Comparison of ENCODE assay signal across 30 mouse cellular contexts in the genomic region with DNA sequence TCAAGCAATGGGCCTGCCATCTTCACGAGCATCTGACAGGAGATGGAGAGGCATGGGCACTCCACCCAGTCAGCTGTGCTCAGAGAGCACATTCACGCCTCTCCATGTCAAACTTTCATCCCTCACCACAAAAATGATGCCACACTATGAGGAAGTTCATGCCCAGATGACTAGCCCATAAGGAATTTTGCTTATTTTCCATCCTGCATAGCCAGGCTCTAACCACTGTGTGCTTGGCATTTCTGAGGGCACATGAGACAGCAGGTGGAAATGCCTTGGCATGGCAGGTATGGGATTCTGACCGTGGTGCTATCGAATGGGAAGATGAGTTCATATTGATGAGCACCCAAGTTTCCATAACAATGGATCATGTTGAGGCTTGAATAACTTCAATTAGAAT. TPM values are rescaled to one million over a fixed set of nuclear protein-coding genes. Genes with fewer than 3 reads are reported as not detected.
"Had no signal": no experiment of that assay in that cellular context is flagged by ENCODE, and none has a peak within 500 bp of the region (broad histone marks: within the 10 kb centered on the region; RNA-seq: fewer than 3 reads in every experiment).

No protein-coding gene starts in this region.

- H3K36me3 ChIP-seq: heart, embryonic 13.5 days; heart, embryonic 15.5 days; hindbrain, embryonic 13.5 days; hindbrain, embryonic 15.5 days; intestine, embryonic 15.5 days; limb, embryonic 13.5 days; limb, embryonic 15.5 days; liver, embryonic 13.5 days; liver, embryonic 15.5 days had no signal

- H3K9ac ChIP-seq: heart, embryonic 13.5 days; heart, embryonic 15.5 days; hindbrain, embryonic 13.5 days; hindbrain, embryonic 15.5 days; intestine, embryonic 15.5 days; limb, embryonic 13.5 days; limb, embryonic 15.5 days; liver, embryonic 13.5 days; liver, embryonic 15.5 days had no signal

- DNase-seq: gastrocnemius, postnatal 14 days; gastrocnemius, postnatal 36 days; heart, adult 18-20 months; heart, postnatal 14 days; heart, postnatal 36 days; kidney, adult 11 months; kidney, adult 8-10 months; kidney, postnatal 10 days; kidney, postnatal 25 days; kidney, postnatal 4 days; layer of hippocampus, adult 9-11 months; layer of hippocampus, postnatal 36 days; left cerebral cortex, postnatal 4 days; liver, embryonic 13.5 days had no signal

- H3K4me1 ChIP-seq: heart, embryonic 13.5 days; hindbrain, embryonic 13.5 days; hindbrain, embryonic 15.5 days; intestine, embryonic 15.5 days; limb, embryonic 13.5 days; limb, embryonic 15.5 days; liver, embryonic 13.5 days; liver, embryonic 15.5 days had no signal

- H3K4me3 ChIP-seq: heart, embryonic 13.5 days; heart, embryonic 15.5 days; hindbrain, embryonic 13.5 days; hindbrain, embryonic 15.5 days; intestine, embryonic 15.5 days; layer of hippocampus, adult 2 months; limb, embryonic 13.5 days; limb, embryonic 15.5 days; liver, embryonic 13.5 days; liver, embryonic 15.5 days had no signal

- H3K27ac ChIP-seq: heart, embryonic 13.5 days; heart, embryonic 15.5 days; hindbrain, embryonic 13.5 days; hindbrain, embryonic 15.5 days; hindbrain, postnatal 0 days; intestine, embryonic 15.5 days; layer of hippocampus, adult 2 months; limb, embryonic 13.5 days; limb, embryonic 15.5 days; liver, embryonic 13.5 days; liver, embryonic 15.5 days had no signal

- ATAC-seq: hindbrain, postnatal 0 days; intestine, embryonic 15.5 days had no signal

- H3K27me3 ChIP-seq: heart, embryonic 13.5 days; heart, embryonic 15.5 days; hindbrain, embryonic 13.5 days; hindbrain, embryonic 15.5 days; intestine, embryonic 15.5 days; limb, embryonic 13.5 days; limb, embryonic 15.5 days; liver, embryonic 13.5 days; liver, embryonic 15.5 days had no signal

RNA-seq across cellular contexts. Expression of a gene that starts 36.5 kb away (rescaled TPM):
- total RNA-seq: hematopoietic stem cell, adult 5-6 weeks; hindbrain, postnatal 0 days; left cerebral cortex, postnatal 10 days; left cerebral cortex, postnatal 4 days had no signal
- polyA plus RNA-seq: heart, embryonic 11.5 days; hindbrain, embryonic 11.5 days; limb, embryonic 11.5 days; liver, embryonic 11.5 days; liver, embryonic 13.5 days had no signal
